Mouse (Mus musculus) CD4-positive, CD25-positive, alpha-beta regulatory T cell, adult 9 weeks (primary cell): Measurements from ENCODE around the gene Agbl3. TPM values are rescaled to one million over a fixed set of nuclear protein-coding genes. Genes with fewer than 3 reads are reported as not detected.

Experiments
- polyA plus RNA-seq: library from polyadenylated mRNA; unstranded; fragments of 100-300 nt; shearing (Covaris generic); gene quantifications from one replicate; pipeline ENCODE4 v1.2.1, GENCODE M21; 2017

The Agbl3 gene
- polyA plus RNA-seq = 1.7 TPM

DNA sequence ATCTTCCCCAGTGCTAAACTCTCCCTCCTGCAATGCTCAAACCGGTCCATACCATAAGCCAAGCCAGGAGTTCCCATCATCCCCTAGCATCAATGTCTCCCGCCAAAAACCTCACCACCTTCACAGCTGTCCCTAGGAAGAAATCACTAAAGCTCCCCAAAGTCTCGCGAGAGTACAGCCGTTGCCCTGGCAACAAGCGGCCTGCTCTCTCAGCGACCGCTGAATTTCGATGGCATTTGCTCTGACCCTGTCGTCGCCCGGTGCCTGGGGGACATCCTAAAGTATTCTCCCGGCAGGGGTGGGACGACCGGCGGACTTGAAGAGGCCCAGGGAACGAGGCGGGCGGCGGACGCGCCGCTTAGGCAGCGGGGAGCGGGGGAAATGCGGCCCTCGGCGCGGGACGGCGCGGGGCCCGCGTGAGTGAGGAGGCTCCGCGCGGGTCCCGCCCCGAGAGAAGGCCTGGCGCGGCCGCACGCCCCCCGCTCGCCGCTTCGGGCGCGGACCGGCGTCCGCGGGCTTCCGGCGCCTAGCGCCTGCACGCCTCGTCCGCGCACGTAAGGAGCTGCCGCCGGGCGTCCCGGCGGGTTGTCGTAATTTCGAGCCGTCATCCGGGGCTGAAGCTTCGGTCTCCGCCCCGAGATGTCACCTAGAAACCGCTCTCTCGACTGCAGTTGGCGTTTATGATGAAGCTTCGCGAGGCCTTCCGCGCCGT lies at the start of gene Agbl3:
Agbl3 (plus strand) TSS at position 202 of the 712 bp plus-strand sequence.

DNA sequence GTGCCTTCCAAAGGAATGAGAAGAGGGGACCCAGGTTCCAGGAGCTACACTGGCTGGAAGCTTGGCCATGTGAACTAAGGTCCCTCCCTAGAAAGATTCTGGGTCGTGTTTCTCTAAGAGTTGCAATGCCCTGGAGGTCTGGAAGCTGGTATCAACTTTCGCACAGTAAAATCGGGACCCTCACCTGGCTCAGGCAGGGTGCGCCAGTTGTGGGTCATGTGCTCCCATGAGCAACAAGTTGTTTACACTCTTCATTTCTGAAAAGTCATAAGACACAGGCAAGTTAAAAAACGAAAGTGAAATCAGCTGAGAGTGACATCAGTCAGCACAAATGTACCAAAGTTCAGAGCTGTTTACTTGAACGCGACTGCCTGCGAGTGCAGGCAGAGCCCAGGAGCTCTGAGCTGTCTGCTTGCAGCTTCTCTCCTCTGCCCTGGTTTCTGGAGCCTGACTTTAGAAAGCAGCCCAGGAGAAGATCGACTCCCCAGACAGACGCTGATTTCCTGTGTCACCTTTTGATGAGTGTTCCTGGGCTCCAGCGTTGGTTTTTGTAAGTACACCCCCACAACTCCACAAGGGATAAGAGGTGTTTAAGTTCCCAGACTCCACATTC lies 82.7 kb downstream of the Agbl3 start, which contains the start of gene Tmem140:
Tmem140 (plus strand) TSS at position 356 of the 613 bp plus-strand sequence.

DNA sequence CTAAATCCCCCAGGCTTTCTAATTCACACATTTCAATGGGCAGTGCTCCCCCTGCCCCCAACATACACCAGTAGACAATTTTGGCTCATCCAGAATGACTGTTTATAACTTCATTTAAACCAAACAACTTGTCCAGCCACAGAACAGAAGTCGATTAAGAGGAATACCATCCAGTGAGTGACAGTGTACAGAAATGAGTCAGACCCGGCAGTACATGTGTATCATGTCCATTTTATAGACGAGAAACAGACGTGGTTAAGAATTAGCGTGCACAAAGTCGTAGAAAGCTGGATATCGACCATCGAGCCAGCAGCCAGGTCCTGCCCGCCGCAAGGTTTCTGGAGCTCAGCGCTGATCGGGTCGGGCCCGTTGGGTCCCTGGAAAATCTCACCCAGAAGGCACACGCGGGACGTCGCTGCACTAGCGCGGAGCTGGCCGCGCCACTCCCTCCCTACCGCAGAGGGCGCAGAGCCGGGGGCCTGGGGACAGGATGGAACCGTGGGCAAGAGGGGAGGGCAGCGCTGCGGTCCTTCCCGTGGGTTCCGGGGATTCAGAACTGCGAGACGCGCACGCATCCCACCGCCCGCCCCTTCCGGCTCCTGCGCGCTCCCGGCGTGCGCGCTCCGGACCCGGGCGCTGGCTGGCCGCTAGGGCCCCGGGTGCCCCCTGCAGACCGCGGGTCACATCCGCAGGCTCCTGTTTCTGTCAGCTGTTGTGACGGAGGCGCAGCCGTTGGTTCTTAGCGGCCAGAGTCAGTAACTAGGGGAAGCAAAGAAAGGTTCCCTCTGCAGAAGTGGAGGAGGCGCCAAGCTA lies 97.5 kb downstream of the Agbl3 start, which contains the start of gene Cyren:
Cyren (minus strand) TSS at position 552 of the 813 bp plus-strand sequence.

Other genes starting within 250 kb of the Agbl3 start
- gene Cald1, start 181.9 kb upstream of the Agbl3 start, polyA plus RNA-seq = 0.21 TPM
- gene Tmem140, start 82.7 kb downstream of the Agbl3 start, polyA plus RNA-seq = 25.3 TPM
- gene Cyren, start 97.6 kb downstream of the Agbl3 start, polyA plus RNA-seq = 7.8 TPM
- 26.9 TPM for gene Wdr91, start 130.4 kb downstream of the Agbl3 start, polyA plus RNA-seq
- not detected for gene Stra8, start 139.7 kb downstream of the Agbl3 start, polyA plus RNA-seq
- gene Slc23a4, start 208.0 kb downstream of the Agbl3 start, polyA plus RNA-seq = 0.76 TPM